Mouse (Mus musculus): ENCODE results near the gene Dpf3. TPM values are rescaled to one million over a fixed set of nuclear protein-coding genes. Genes with fewer than 3 reads are reported as not detected.

The Dpf3 gene
- polyA plus RNA-seq, 1 experiment = 1.6 TPM

DNA sequence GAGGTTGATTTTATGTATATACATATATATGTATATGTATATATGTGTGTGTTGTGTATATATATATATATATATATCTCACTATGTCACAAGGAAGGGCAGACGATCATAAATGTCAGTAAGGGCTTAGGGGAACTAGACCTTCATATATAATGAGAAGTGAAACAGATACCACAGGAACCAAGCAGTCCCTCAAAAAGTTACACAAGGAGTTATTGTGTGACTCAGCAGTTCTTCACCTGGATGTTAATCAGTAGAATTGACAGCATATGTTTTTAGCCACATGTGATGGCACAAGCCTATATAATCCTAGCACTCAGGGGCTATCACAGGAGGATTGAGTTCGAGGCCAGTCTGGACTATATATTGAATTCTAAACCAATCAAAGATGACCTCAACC is 49.5 kb downstream of the Dpf3 start:
- no peaks in the 10 kb centered on the region for H3K27me3 ChIP-seq (ENCODE audit: control insufficient read depth, insufficient read depth, low read length)
- H3K27ac ChIP-seq (ENCODE audit: insufficient read depth, low read length) = no peak overlapping the region
- no peaks in the 10 kb centered on the region for H3K4me1 ChIP-seq (ENCODE audit: control insufficient read depth, insufficient read depth, insufficient read length)
- DNase-seq (ENCODE audit: low read depth in 1 of 2, low spot score in 2 of 2) = no peak
- TF ChIP-seq CTCF (IDR thresholded peaks at IDR 0.05; ENCODE audit: extremely low read depth, insufficient read depth, insufficient read length, insufficient replicate concordance) = no peak
- no peak for TF ChIP-seq POLR2A (IDR thresholded peaks at IDR 0.05; ENCODE audit: low read depth, low read length)
- no peaks in the 10 kb centered on the region for H3K36me3 ChIP-seq (ENCODE audit: control insufficient read depth, insufficient read depth, low read length)
- whole genome bisulfite sequencing = 43% methylated on average over 2 of the region's 2 CpGs
- no peak overlapping the region for H3K4me3 ChIP-seq (ENCODE audit: extremely low read depth, insufficient read depth, insufficient read length)

DNA sequence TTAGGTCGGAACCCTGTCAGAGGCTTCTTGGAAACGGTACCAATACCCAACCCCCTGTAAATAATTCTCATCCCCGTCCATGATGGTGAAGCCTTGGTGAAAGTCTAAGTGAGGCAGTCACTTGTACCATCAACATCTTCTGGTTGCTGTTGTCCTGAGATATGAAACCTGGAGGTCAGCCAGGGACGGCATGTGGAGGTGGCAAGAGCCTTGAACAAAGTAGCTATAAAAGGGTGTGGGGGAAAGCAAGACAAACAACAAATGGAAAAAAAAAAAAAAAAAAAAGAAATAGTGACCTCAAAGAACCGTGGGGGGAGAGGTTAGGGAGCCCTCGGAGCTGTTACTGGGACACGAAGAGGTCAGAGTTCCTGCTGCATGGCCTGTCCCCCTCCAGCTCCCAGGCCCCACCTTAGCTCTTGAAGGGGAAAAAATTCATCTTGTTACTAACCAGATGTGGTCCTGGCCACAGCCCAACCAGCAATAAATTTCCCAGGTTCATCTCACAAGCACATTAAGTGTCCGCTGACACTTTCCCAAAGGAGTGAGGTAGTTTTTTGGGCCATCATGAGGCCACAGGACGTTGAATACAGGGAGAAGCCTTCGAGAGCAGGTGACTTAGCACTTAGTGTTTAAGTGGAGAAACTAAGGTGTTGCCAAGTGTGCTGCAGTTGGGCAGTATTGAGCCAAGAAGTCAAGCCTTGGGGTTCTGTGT is 53.4 kb downstream of the Dpf3 start:
- WGBS = 65% methylated on average over 10 of the region's 10 CpGs
- no peaks in the 10 kb centered on the region for H3K36me3 ChIP-seq (ENCODE audit: control insufficient read depth, insufficient read depth, low read length)
- no peak for DNase-seq (ENCODE audit: low read depth in 1 of 2, low spot score in 2 of 2)
- no peak overlapping the region for H3K27ac ChIP-seq (ENCODE audit: insufficient read depth, low read length)
- H3K27me3 ChIP-seq (ENCODE audit: control insufficient read depth, insufficient read depth, low read length) = no peaks in the 10 kb centered on the region
- H3K4me3 ChIP-seq (ENCODE audit: extremely low read depth, insufficient read depth, insufficient read length) = no peak overlapping the region
- TF ChIP-seq POLR2A (IDR thresholded peaks at IDR 0.05; ENCODE audit: low read depth, low read length) (no peak), CTCF (IDR thresholded peaks at IDR 0.05; ENCODE audit: extremely low read depth, insufficient read depth, insufficient read length, insufficient replicate concordance) (no peak)
- H3K4me1 ChIP-seq (ENCODE audit: control insufficient read depth, insufficient read depth, insufficient read length) = no peaks in the 10 kb centered on the region

DNA sequence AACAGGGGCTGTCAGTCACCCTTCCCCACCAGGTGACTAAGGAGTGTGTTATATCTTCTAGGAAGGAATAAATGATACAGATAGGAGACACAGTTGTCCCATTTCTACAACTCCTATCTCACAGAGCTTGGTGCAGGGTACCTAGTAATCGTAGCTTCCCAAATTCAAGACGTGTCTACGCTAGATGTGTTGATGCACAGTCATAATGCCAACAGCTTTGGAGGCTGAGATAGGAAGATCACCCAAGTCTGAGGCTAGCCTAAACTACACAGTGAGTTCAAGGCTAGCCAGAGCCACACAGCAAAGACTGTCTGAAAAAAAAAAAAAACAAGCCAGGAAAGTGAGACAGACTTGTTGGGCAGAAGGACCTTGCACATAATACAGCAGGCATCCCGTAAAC is 54.1 kb downstream of the Dpf3 start:
- no peak for DNase-seq (ENCODE audit: low read depth in 1 of 2, low spot score in 2 of 2)
- H3K27me3 ChIP-seq (ENCODE audit: control insufficient read depth, insufficient read depth, low read length) = no peaks in the 10 kb centered on the region
- H3K4me1 ChIP-seq (ENCODE audit: control insufficient read depth, insufficient read depth, insufficient read length) = no peaks in the 10 kb centered on the region
- H3K4me3 ChIP-seq (ENCODE audit: extremely low read depth, insufficient read depth, insufficient read length) = no peak overlapping the region
- H3K36me3 ChIP-seq (ENCODE audit: control insufficient read depth, insufficient read depth, low read length) = no peaks in the 10 kb centered on the region
- H3K27ac ChIP-seq (ENCODE audit: insufficient read depth, low read length) = no peak overlapping the region
- TF ChIP-seq CTCF (IDR thresholded peaks at IDR 0.05; ENCODE audit: extremely low read depth, insufficient read depth, insufficient read length, insufficient replicate concordance) = no peak
- no peak for TF ChIP-seq POLR2A (IDR thresholded peaks at IDR 0.05; ENCODE audit: low read depth, low read length)
- WGBS = 89% methylated on average over 4 of the region's 4 CpGs

DNA sequence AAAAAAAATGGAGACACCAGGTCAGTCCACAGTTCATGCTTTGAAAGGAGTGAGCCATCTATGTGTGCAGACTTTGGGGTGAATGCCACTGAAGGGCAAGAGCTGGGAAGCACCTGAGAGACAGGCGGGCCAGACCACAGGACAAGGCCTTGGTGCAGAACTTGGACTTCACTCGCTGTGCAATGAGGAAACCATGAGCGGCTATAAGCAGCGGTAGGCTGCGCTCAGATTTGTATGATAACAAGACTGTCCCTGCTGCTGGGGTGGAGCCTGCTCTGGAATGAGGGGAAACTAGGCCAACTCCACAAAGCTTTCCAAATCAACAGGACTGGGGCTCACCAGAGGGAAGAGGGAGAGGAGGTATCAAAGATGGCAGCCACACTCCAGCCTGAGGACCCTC is 57.3 kb downstream of the Dpf3 start:
- Histone ChIP-seq H3K27me3 (ENCODE audit: control insufficient read depth, insufficient read depth, low read length) (no peaks in the 10 kb centered on the region), H3K4me1 (ENCODE audit: control insufficient read depth, insufficient read depth, insufficient read length) (no peaks in the 10 kb centered on the region), H3K36me3 (ENCODE audit: control insufficient read depth, insufficient read depth, low read length) (no peaks in the 10 kb centered on the region), H3K27ac (ENCODE audit: insufficient read depth, low read length) (no peak overlapping the region), H3K4me3 (ENCODE audit: extremely low read depth, insufficient read depth, insufficient read length) (no peak overlapping the region)
- TF ChIP-seq CTCF (IDR thresholded peaks at IDR 0.05; ENCODE audit: extremely low read depth, insufficient read depth, insufficient read length, insufficient replicate concordance) = no peak
- TF ChIP-seq POLR2A (IDR thresholded peaks at IDR 0.05; ENCODE audit: low read depth, low read length) = no peak
- 83% methylated on average over 5 of the region's 5 CpGs for WGBS
- no peak for DNase-seq (ENCODE audit: low read depth in 1 of 2, low spot score in 2 of 2)

DNA sequence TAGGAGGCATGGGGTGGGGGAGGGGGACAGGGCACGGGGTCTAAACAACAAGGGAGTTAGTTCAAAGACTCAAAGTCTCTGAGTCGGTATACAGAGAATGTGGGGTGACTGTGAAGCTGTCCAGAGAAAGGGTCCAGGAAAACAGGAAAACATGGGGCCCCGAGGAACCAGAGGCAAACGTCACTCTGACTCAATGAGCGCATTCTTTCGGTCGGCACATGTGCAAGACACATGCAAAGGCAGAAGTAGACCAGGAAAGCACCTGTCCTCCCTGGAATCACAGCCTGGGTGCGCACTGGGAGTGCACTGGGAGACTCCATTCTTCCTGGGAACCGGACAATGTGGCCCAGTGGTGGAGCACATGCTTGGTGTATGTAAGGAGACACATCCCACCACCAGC is 59.5 kb downstream of the Dpf3 start:
- DNase-seq (ENCODE audit: low read depth in 1 of 2, low spot score in 2 of 2) = no peak
- no peaks in the 10 kb centered on the region for H3K36me3 ChIP-seq (ENCODE audit: control insufficient read depth, insufficient read depth, low read length)
- no peak overlapping the region for H3K27ac ChIP-seq (ENCODE audit: insufficient read depth, low read length)
- no peak overlapping the region for H3K4me3 ChIP-seq (ENCODE audit: extremely low read depth, insufficient read depth, insufficient read length)
- H3K27me3 ChIP-seq (ENCODE audit: control insufficient read depth, insufficient read depth, low read length) = no peaks in the 10 kb centered on the region
- WGBS = 62% methylated on average over 9 of the region's 9 CpGs
- H3K4me1 ChIP-seq (ENCODE audit: control insufficient read depth, insufficient read depth, insufficient read length) = no peaks in the 10 kb centered on the region
- no peak for TF ChIP-seq POLR2A (IDR thresholded peaks at IDR 0.05; ENCODE audit: low read depth, low read length)
- no peak for TF ChIP-seq CTCF (IDR thresholded peaks at IDR 0.05; ENCODE audit: extremely low read depth, insufficient read depth, insufficient read length, insufficient replicate concordance)

DNA sequence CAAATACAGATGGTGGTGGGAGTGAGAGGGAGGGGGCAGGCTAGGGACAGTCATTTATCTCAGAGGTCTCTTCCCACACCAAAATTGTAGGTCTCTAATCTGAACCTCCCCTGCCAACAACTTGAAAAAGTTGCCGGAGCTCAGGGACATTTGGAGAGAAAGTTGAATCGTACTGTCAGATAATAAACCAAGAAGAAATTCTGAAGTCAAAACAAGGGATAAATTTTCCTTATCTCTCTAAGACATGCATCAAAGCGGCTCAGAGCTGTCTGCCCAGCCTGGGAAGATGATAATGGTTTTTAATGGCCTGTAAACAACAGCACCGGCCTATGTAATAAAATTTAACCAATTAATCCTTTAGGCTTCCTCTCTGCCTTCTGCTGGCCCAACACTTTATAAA is 59.9 kb downstream of the Dpf3 start:
- no peaks in the 10 kb centered on the region for H3K4me1 ChIP-seq (ENCODE audit: control insufficient read depth, insufficient read depth, insufficient read length)
- TF ChIP-seq CTCF (IDR thresholded peaks at IDR 0.05; ENCODE audit: extremely low read depth, insufficient read depth, insufficient read length, insufficient replicate concordance) = no peak
- TF ChIP-seq POLR2A (IDR thresholded peaks at IDR 0.05; ENCODE audit: low read depth, low read length) = no peak
- DNase-seq (ENCODE audit: low read depth in 1 of 2, low spot score in 2 of 2) = no peak
- 69% methylated on average over 4 of the region's 4 CpGs for WGBS
- no peak overlapping the region for H3K4me3 ChIP-seq (ENCODE audit: extremely low read depth, insufficient read depth, insufficient read length)
- H3K27ac ChIP-seq (ENCODE audit: insufficient read depth, low read length) = peak overlapping the region; percentile 12; the same call in 1 of the 2 replicates
- H3K27me3 ChIP-seq (ENCODE audit: control insufficient read depth, insufficient read depth, low read length) = no peaks in the 10 kb centered on the region
- H3K36me3 ChIP-seq (ENCODE audit: control insufficient read depth, insufficient read depth, low read length) = no peaks in the 10 kb centered on the region

DNA sequence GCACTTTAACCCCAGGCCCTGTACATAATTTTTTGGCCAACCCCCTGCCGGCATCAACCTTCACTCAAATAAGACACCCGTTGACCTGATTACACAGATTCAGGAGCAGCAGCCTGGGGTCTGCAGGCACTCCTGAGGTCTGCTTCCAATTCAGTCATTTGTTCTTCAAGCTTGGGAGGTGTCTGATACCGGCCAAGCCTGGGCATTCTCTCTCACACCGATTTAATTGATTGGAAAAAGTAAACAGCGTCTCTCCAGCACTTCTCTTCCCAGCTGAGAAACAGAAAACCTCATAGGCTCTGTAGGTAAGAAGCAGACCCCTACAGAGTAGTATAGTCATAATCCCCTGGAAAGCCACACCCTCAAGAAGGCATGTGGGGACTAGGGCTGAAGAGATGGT is 61.2 kb downstream of the Dpf3 start:
- Histone ChIP-seq H3K27ac (ENCODE audit: insufficient read depth, low read length) (no peak overlapping the region), H3K4me3 (ENCODE audit: extremely low read depth, insufficient read depth, insufficient read length) (no peak overlapping the region), H3K4me1 (ENCODE audit: control insufficient read depth, insufficient read depth, insufficient read length) (no peaks in the 10 kb centered on the region), H3K36me3 (ENCODE audit: control insufficient read depth, insufficient read depth, low read length) (no peaks in the 10 kb centered on the region), H3K27me3 (ENCODE audit: control insufficient read depth, insufficient read depth, low read length) (no peaks in the 10 kb centered on the region)
- 80% methylated on average over 5 of the region's 5 CpGs for WGBS
- TF ChIP-seq POLR2A (IDR thresholded peaks at IDR 0.05; ENCODE audit: low read depth, low read length) (no peak), CTCF (IDR thresholded peaks at IDR 0.05; ENCODE audit: extremely low read depth, insufficient read depth, insufficient read length, insufficient replicate concordance) (no peak)
- DNase-seq (ENCODE audit: low read depth in 1 of 2, low spot score in 2 of 2) = no peak
